Mouse (Mus musculus) megakaryocyte-erythroid progenitor cell, adult 5-6 weeks (primary cell): ENCODE results near the gene Uvssa. TPM values are rescaled to one million over a fixed set of nuclear protein-coding genes. Genes with fewer than 3 reads are reported as not detected.
A peak's percentile ranks its signal among the peaks of the same experiment; 100 is the strongest.
"Not testable (repeated sequence)": the region's sequence is repeated elsewhere in the genome, so short reads cannot be mapped to it uniquely, and the experiment has no call there.

ENCODE experiments used
- ATAC-seq: replicated peaks from 2 replicates; pipeline ENCODE4 v1.8.0; 2016; ENCODE audit warnings: mild to moderate bottlenecking, inconsistent platforms; ENCODE audit not compliant: severe bottlenecking, poor library complexity, low FRiP score, low TSS enrichment
- total RNA-seq, 2 experiments: library from RNA; stranded (forward) in 1 of 2; stranded (reverse) in 1 of 2; fragments of 200-1000, 215-1000 nt in 1 of 2; fragments of >200 nt in 1 of 2; fragmentation: Nextera tagmentation in 1 of 2; gene quantifications; 2 replicates each; pipeline ENCODE4 v1.2.3; 2014 to 2017

The Uvssa gene
- total RNA-seq (2014; fragmentation: Nextera tagmentation) (9.5 and 13.2 TPM in 2 replicates), total RNA-seq (2017) (4.9 and 6.2 TPM in 2 replicates)

- ATAC-seq, result peak; percentile 98
Measured at GRCm38 (mm10) chr5:33378302-33378854, at the start of gene Uvssa. Uvssa (plus strand) TSS chr5:33378549.

GRCm38 (mm10) chr5:33334381-33335272, 43.7 kb upstream of the Uvssa start:
- ATAC-seq, result no peak

- peak; percentile 100 for ATAC-seq
Measured at GRCm38 (mm10) chr5:33335273-33335976, 42.9 kb upstream of the Uvssa start, which contains the start of gene Maea. Maea (plus strand) TSS chr5:33335509.

- ATAC-seq, result peak; percentile 55
Measured at GRCm38 (mm10) chr5:33335977-33336360, 42.4 kb upstream of the Uvssa start.

- ATAC-seq, result no peak
Measured at GRCm38 (mm10) chr5:33337206-33337605, 41.1 kb upstream of the Uvssa start.

GRCm38 (mm10) chr5:33341165-33341564, 37.2 kb upstream of the Uvssa start:
- no peak for ATAC-seq

- not testable (repeated sequence) for ATAC-seq
Measured at GRCm38 (mm10) chr5:33342248-33342647, 36.1 kb upstream of the Uvssa start.

- no peak for ATAC-seq
Measured at GRCm38 (mm10) chr5:33342821-33343220, 35.5 kb upstream of the Uvssa start.

GRCm38 (mm10) chr5:33343571-33343970, 34.8 kb upstream of the Uvssa start:
- no peak for ATAC-seq

- ATAC-seq, result peak; percentile 72
Measured at GRCm38 (mm10) chr5:33344070-33344469, 34.3 kb upstream of the Uvssa start.

- no peak for ATAC-seq
Measured at GRCm38 (mm10) chr5:33347620-33348019, 30.7 kb upstream of the Uvssa start.

- ATAC-seq, result no peak
Measured at GRCm38 (mm10) chr5:33349205-33349604, 29.1 kb upstream of the Uvssa start.

- ATAC-seq, result no peak
Measured at GRCm38 (mm10) chr5:33349706-33350105, 28.6 kb upstream of the Uvssa start.

- ATAC-seq, result 0 out of 2 replicates have a peak, but pooled peaks have one; percentile 43
Measured at GRCm38 (mm10) chr5:33351556-33352272, 26.6 kb upstream of the Uvssa start.

- no peak for ATAC-seq
Measured at GRCm38 (mm10) chr5:33352273-33352645, 26.1 kb upstream of the Uvssa start.

- no peak for ATAC-seq
Measured at GRCm38 (mm10) chr5:33353011-33353410, 25.3 kb upstream of the Uvssa start.

- peak; percentile 62; the same call in 1 of the 2 replicates for ATAC-seq
Measured at GRCm38 (mm10) chr5:33357494-33357893, 20.9 kb upstream of the Uvssa start.

- no peak for ATAC-seq
Measured at GRCm38 (mm10) chr5:33358467-33358866, 19.9 kb upstream of the Uvssa start.

- ATAC-seq, result no peak
Measured at GRCm38 (mm10) chr5:33363263-33363662, 15.1 kb upstream of the Uvssa start.
